Mouse (Mus musculus): ENCODE data around the gene Ccl1. TPM values are rescaled to one million over a fixed set of nuclear protein-coding genes. Genes with fewer than 3 reads are reported as not detected.
A peak's percentile ranks its signal among the peaks of the same experiment; 100 is the strongest.

Ccl1 gene
- not detected for total RNA-seq (2021)
- long read RNA-seq, experiment 1: 0 reads
- long read RNA-seq, experiment 2: 0 reads

DNA sequence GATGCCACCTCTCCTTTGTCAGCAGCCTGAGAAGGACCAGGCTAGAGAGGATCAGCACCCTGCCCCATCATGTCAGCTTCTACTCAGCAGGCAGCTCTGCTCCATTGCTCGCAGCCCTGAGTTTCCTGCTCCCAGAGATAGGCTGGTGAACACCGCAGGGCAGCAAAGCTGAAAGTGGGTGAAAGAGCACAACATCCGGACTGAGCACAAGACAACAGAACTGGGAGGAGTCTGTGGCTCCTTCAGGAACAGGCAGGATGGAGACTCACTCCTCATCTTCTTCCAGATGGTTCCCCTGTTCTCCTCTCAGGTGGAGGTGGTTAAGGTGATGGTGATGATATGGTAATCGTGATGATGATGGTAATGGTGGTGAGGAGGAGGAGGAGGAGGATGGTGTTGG lies at the start of gene Ccl1:
TSS of gene Ccl1 (minus strand) at position 101 of the 400 bp plus-strand sequence.
- no peak for DNase-seq (ENCODE audit: low spot score in 2 of 2)

GRCm38 (mm10) chr11:82351039-82351438 lies 45.5 kb upstream of the Ccl1 start:
- peak; percentile 41 to 51 for DNase-seq (ENCODE audit: low spot score in 2 of 2)

DNA sequence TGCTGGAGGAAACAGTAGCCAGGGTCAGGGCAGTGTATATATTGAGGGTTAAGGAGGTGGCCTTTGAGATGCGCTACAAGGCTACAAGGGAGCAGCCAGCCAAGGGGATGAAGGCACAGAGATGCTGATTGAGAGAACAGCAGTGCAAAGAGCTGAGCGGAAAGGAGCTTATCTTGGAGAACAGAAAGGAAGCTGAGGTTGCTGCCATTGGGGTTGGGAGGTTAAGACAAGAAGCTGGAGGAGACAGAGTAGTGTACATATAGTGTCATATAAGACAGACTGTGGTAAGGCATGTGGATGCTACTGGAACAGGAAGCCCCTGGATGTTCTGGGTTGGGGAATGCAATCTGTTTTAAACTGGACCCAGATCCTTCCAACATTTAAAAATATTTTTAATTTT lies 35.4 kb upstream of the Ccl1 start:
- DNase-seq (ENCODE audit: low spot score in 2 of 2): no peak

DNA sequence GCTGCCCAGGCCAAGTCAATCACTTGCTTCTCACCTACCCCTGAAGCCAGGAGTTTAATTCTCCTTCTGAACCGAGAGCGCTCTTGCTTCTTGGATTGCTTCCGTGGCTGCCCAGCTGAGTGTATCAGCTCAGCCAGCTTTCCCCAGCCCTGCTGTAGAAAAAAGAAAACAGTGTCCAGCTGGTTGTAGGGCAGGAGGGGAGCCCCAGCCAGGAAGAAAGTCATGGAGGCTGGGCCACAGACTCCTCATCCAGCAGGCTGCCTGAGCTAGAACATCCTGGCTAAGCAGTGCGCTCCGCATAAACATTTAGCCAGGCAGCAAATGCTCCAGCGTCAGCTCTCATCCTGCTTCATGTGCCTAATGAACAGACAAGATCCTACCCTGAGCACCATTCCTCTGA lies 34.9 kb upstream of the Ccl1 start:
- DNase-seq (ENCODE audit: low spot score in 2 of 2): no peak

GRCm38 (mm10) chr11:82339921-82340401 lies 34.5 kb upstream of the Ccl1 start:
- DNase-seq (ENCODE audit: low spot score in 2 of 2): no peak

- no peak for DNase-seq (ENCODE audit: low spot score in 2 of 2)
Observed at GRCm38 (mm10) chr11:82313153-82313552, 7.7 kb upstream of the Ccl1 start.

GRCm38 (mm10) chr11:82310336-82311045 lies 5.0 kb upstream of the Ccl1 start:
- DNase-seq (ENCODE audit: low spot score in 2 of 2): no peak

DNA sequence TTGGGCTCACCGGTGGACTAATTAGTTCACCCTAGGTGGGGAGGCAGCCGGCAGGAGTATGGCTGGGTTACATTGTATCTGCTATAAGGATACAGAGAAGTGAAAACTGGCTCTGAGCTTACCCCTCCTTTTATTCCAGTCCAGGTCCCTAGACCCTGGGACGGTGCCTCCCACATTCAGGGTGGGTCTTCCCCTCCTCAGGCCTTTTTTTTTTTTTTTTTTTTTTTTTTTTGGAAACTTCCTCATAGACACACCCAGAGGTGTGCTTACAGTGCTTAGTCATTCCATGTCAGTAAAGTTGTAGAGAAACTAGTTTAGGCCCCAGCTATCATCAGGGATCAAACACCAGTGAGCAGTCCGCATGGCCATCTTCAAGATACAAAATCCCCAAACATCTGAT lies 7.6 kb downstream of the Ccl1 start:
- no peak for DNase-seq (ENCODE audit: low spot score in 2 of 2)

- no peak for DNase-seq (ENCODE audit: low spot score in 2 of 2)
Observed at GRCm38 (mm10) chr11:82290841-82291240, 14.6 kb downstream of the Ccl1 start.

- no peak for DNase-seq (ENCODE audit: low spot score in 2 of 2)
Observed at GRCm38 (mm10) chr11:82274149-82274812, 31.2 kb downstream of the Ccl1 start.

DNA sequence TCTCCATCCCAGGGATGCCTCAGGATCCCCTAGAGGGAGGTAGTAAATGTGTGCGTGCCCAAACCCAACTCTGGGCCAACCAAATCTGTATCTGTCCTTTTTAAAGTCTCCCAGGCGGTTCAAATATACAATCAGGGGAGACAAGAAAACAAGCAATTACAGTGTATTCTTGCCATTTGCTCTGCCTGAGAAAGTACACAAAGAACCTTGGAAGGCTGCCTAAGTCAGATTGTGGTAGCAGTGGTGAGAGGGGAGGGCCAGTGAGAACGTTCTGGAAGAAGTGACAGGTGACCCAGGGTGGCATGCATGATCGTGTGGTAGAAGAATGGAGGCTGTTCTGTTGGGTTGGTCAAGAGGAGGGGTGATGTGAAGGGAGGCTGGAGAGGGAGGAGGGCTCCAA lies 46.4 kb downstream of the Ccl1 start:
- no peak for DNase-seq (ENCODE audit: low spot score in 2 of 2)

GRCm38 (mm10) chr11:82255601-82256000 lies 49.9 kb downstream of the Ccl1 start:
- DNase-seq (ENCODE audit: low spot score in 2 of 2): peak; percentile 7 to 39

DNA sequence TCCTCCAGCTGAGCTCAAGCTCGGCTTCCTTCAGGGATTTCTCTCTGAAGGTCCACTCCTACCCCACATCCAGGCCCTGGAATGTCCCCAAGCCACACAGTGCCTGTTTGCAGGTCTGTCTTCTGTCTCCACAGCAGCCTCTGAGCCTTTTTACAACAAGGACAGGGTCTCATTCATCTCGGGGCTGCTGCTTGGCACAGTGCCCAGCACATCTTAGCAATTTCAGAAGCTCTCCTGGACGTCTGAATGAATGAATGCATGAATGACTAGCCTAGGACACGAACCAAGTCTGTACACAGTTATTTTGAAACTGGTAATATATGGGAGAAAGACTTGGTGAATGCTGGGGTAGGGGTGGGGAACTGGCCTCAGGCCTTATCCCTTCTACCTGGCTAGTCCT lies 52.1 kb downstream of the Ccl1 start:
- no peak for DNase-seq (ENCODE audit: low spot score in 2 of 2)

DNA sequence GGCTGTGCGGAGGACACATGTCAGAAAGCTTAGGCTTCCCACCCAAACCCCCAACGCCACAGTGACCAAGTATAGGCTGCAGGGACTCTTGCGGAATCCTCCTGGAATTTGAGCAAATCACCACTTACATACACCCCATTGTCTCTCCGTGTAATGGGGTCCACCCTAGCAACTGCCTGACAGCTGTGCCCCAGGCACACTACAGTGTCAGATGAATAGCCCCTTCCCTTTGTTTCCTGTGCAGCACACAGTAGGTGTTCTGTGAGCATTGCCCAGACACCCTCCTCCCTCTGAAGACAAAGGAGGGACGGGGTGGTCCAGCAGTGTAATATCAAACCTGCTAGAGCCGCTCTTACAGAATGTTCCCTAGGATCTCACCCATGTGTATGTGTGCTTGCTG lies 54.2 kb downstream of the Ccl1 start:
- DNase-seq (ENCODE audit: low spot score in 2 of 2): no peak

- DNase-seq (ENCODE audit: low spot score in 2 of 2): no peak
Observed at GRCm38 (mm10) chr11:82249945-82250344, 55.5 kb downstream of the Ccl1 start.

GRCm38 (mm10) chr11:82237439-82237838 lies 68.1 kb downstream of the Ccl1 start:
- no peak for DNase-seq (ENCODE audit: low spot score in 2 of 2)

- DNase-seq (ENCODE audit: low spot score in 2 of 2): peak; percentile 7 to 16
Observed at GRCm38 (mm10) chr11:82235551-82236207, 69.8 kb downstream of the Ccl1 start.

- no peak for DNase-seq (ENCODE audit: low spot score in 2 of 2)
Observed at GRCm38 (mm10) chr11:82233991-82234390, 71.5 kb downstream of the Ccl1 start.

DNA sequence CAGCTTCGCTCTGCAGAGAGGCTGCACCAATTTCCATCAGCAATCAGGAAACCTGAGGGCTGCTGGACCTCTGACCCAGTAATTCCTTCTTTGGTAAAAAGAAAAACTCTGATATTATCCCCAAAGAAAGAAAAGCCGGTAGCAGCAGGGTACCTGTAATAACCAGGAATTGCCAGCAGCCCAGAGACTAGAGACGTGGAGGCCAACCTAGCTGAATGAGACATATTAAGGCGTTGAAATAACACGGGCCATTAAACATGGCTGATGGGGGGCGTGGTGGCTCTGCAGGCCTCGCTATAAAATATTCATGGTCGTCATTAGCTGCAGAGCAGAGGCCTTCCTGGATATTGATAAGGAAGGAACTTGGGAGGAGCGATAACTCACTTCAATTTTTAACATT lies 78.5 kb downstream of the Ccl1 start:
- no peak for DNase-seq (ENCODE audit: low spot score in 2 of 2)

DNA sequence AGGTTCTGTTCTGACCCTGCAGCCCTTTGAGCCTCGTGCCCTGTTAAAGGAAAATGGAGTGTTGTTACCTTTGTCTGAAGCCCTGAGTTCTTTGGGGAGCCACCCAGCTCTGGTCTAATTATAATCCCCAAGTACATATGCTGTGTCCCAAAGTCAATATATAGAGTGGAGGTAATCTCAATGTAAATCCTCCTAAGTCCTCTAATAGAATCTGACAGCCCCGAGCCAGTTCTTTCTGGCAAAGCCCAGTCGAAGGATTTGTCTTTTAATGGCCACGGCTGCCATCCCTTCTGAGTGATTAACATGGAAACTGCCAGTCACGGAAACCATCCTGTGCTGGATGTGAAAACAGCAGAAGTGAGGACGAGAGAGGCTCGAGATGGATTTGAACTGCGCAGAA lies 79.6 kb downstream of the Ccl1 start:
- no peak for DNase-seq (ENCODE audit: low spot score in 2 of 2)

GRCm38 (mm10) chr11:82216531-82216930 lies 89.0 kb downstream of the Ccl1 start:
- DNase-seq (ENCODE audit: low spot score in 2 of 2): no peak

DNA sequence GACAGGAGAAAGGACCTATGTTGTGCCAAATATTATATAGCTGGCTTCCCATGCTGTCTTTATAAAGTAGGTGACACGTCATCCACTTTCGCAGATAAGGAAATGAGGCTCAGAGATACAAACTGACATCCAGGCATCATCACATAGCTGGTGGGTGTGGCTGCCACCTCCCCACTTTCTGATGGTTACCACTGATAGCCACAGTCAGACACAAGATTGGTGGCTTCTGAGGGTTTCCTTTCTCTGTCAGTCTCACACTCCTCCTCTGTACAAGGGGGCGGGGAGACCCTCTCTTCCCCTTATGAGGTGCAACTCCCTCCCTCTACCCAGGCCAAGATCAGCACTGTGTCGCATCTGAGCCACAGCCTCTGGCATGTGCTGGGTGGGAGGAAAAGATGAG lies 91.1 kb downstream of the Ccl1 start:
- DNase-seq (ENCODE audit: low spot score in 2 of 2): no peak

Measured in left cerebral cortex, adult 18-20 months (tissue).